Mouse (Mus musculus) brown adipose tissue, adult 24 weeks (tissue): Measurements from ENCODE around the gene Fgfr1op. TPM values are rescaled to one million over a fixed set of nuclear protein-coding genes. Genes with fewer than 3 reads are reported as not detected.

Experiments used
- H3K27ac ChIP-seq: fragments of 200-500 bp; replicated peaks from 2 replicates; pipeline ENCODE4 v1.5.1; 2012; ENCODE audit warnings: low read depth, mild to moderate bottlenecking, low read length
- H3K4me1 ChIP-seq: fragments of 200-500 bp; 2 replicates; pipeline ENCODE4 v1.6.1; 2012; ENCODE audit warnings: low read length, mixed read lengths; ENCODE audit not compliant: control insufficient read depth, insufficient read depth, insufficient read length
- H3K4me3 ChIP-seq: fragments of 200-500 bp; 2 replicates; pipeline ENCODE4 v1.5.1; 2012; ENCODE audit warnings: low read depth, mild to moderate bottlenecking, low read length, moderate library complexity; ENCODE audit not compliant: insufficient read depth
- polyA plus RNA-seq: library from polyadenylated mRNA; stranded (reverse); fragments of >200 nt; gene quantifications from 2 replicates; pipeline ENCODE4 v1.2.4, GENCODE M21; 2012; ENCODE audit not compliant: missing spikeins, insufficient read depth, insufficient read length

The Fgfr1op gene
- polyA plus RNA-seq, 1 experiment = 6.0 TPM

- Histone ChIP-seq H3K4me1 (no peaks in the 10 kb centered on the region), H3K27ac (no peak overlapping the region)
Observed at GRCm38 (mm10) chr17:8228622-8229021, 63.3 kb downstream of the Fgfr1op start.

GRCm38 (mm10) chr17:8229607-8230006, 64.3 kb downstream of the Fgfr1op start:
- Histone ChIP-seq H3K4me1 (no peaks in the 10 kb centered on the region), H3K27ac (no peak overlapping the region), H3K4me3 (no peak overlapping the region)

More at GRCm38 (mm10) chr17:8228622-8229021, 63.3 kb downstream of the Fgfr1op start:
- H3K4me3 ChIP-seq = no peak overlapping the region

GRCm38 (mm10) chr17:8232089-8232488, 66.8 kb downstream of the Fgfr1op start:
- Histone ChIP-seq H3K4me1 (no peaks in the 10 kb centered on the region), H3K27ac (no peak overlapping the region), H3K4me3 (no peak overlapping the region)

GRCm38 (mm10) chr17:8233618-8234214, 68.4 kb downstream of the Fgfr1op start:
- no peaks in the 10 kb centered on the region for H3K4me1 ChIP-seq
- H3K4me3 ChIP-seq = no peak overlapping the region
- no peak overlapping the region for H3K27ac ChIP-seq

GRCm38 (mm10) chr17:8234537-8234936, 69.2 kb downstream of the Fgfr1op start:
- H3K4me1 ChIP-seq = no peaks in the 10 kb centered on the region
- H3K27ac ChIP-seq = no peak overlapping the region
- no peak overlapping the region for H3K4me3 ChIP-seq

- Histone ChIP-seq H3K4me1 (no peaks in the 10 kb centered on the region), H3K4me3 (no peak within 1 kb of the TSS), H3K27ac (no peak within 1 kb of the TSS)
Observed at GRCm38 (mm10) chr17:8235743-8236142, 70.4 kb downstream of the Fgfr1op start, which contains the start of gene Ccr6. Gene Ccr6 (plus strand): TSS chr17:8236043.

- Histone ChIP-seq H3K27ac (no peak overlapping the region), H3K4me3 (no peak overlapping the region)
Observed at GRCm38 (mm10) chr17:8238012-8238710, 72.9 kb downstream of the Fgfr1op start.

GRCm38 (mm10) chr17:8239561-8239960, 74.3 kb downstream of the Fgfr1op start:
- Histone ChIP-seq H3K4me1 (no peaks in the 10 kb centered on the region), H3K27ac (no peak overlapping the region), H3K4me3 (no peak overlapping the region)

More at GRCm38 (mm10) chr17:8238012-8238710, 72.9 kb downstream of the Fgfr1op start:
- H3K4me1 ChIP-seq = no peaks in the 10 kb centered on the region

GRCm38 (mm10) chr17:8240517-8240916, 75.2 kb downstream of the Fgfr1op start:
- no peak overlapping the region for H3K27ac ChIP-seq
- H3K4me3 ChIP-seq = no peak overlapping the region
- no peaks in the 10 kb centered on the region for H3K4me1 ChIP-seq

GRCm38 (mm10) chr17:8241645-8242044, 76.3 kb downstream of the Fgfr1op start:
- H3K4me1 ChIP-seq = no peaks in the 10 kb centered on the region
- H3K4me3 ChIP-seq = no peak overlapping the region
- no peak overlapping the region for H3K27ac ChIP-seq

GRCm38 (mm10) chr17:8242186-8242585, 76.9 kb downstream of the Fgfr1op start:
- H3K4me3 ChIP-seq = no peak overlapping the region
- H3K27ac ChIP-seq = no peak overlapping the region
- H3K4me1 ChIP-seq = no peaks in the 10 kb centered on the region

- Histone ChIP-seq H3K4me3 (no peak overlapping the region), H3K4me1 (no peaks in the 10 kb centered on the region), H3K27ac (no peak overlapping the region)
Observed at GRCm38 (mm10) chr17:8244124-8244523, 78.8 kb downstream of the Fgfr1op start.

GRCm38 (mm10) chr17:8246102-8246754, 80.9 kb downstream of the Fgfr1op start:
- Histone ChIP-seq H3K27ac (no peak overlapping the region), H3K4me1 (no peaks in the 10 kb centered on the region), H3K4me3 (no peak overlapping the region)
